Mouse (Mus musculus): ENCODE results near the gene Ripor3. TPM values are rescaled to one million over a fixed set of nuclear protein-coding genes. Genes with fewer than 3 reads are reported as not detected.

The Ripor3 gene
- polyA plus RNA-seq, 1 experiment from 2014 or later: 0.15 TPM

DNA sequence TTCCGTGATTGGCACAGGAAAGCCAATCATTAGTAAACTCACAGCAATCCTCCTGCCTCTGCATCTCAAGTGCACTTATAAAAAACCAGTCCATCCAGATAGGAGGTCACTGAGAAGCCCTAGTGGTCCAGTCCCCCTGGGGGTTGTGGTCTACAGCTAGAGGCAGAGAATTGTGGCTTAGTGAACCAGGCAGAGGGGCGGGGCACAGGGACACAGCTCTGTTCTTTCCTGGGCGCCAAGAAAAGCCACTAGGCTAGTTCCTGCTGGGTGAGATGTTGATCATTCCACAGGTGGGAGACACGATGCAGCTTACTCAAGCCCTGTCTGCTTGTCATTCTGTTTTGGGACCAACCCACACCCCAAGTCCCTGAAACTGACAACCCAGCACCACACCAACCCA, 8.2 kb downstream of the Ripor3 start:
- Histone ChIP-seq H3K9me3 (peaks cover 7% of the 10 kb centered on the region; the same call in 1 of the 2 replicates), H3K4me2 (replicated peaks) (no peak overlapping the region), H3K4me3 (replicated peaks) (no peak overlapping the region), H3K9ac (replicated peaks) (no peak overlapping the region), H3K36me3 (no peaks in the 10 kb centered on the region), H3K4me1 (replicated peaks) (0 out of 2 replicates have a peak, but pooled peaks cover 9% of the 10 kb centered on the region), H3K27me3 (no peaks in the 10 kb centered on the region), H3K27ac (no peak overlapping the region)
- 54% methylated on average over 4 of the region's 4 CpGs for WGBS
- ATAC-seq: no peak

DNA sequence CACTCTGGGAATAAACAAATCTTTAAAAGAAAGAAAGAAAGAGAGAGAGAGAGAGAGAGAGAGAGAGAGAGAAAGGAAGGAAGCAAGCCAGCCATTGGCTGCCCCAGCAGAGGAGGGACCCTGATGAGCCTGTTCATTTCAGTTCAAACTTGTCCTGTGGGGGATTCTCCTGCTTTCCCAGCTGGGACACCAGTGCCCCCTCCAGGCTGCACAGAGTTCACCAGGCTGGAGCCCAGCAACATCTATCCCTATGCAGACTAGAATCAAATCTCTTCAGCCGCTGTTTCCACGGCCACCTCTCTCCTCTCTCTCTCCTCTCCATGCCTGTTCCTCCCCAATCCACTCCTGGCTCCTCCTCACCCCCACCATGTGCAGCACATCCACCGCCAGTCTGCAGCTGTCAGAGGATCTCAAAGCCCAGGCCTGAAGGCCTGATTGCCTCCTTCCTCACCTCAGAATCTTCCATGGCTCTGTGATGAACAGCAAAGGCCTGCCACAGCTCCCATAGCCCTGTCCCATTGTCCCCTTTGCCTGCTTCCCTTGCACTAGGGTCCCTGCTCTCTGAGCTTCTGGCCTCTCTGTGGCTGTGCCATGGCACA, 11.2 kb downstream of the Ripor3 start:
- 63% methylated on average over 3 of the region's 3 CpGs for WGBS
- Histone ChIP-seq H3K27ac (no peak overlapping the region), H3K9ac (replicated peaks) (no peak overlapping the region), H3K27me3 (no peaks in the 10 kb centered on the region), H3K4me2 (replicated peaks) (no peak overlapping the region), H3K36me3 (no peaks in the 10 kb centered on the region), H3K4me3 (replicated peaks) (no peak overlapping the region), H3K9me3 (peaks cover 7% of the 10 kb centered on the region; the same call in 1 of the 2 replicates), H3K4me1 (replicated peaks) (0 out of 2 replicates have a peak, but pooled peaks cover 9% of the 10 kb centered on the region)
- no peak for ATAC-seq

DNA sequence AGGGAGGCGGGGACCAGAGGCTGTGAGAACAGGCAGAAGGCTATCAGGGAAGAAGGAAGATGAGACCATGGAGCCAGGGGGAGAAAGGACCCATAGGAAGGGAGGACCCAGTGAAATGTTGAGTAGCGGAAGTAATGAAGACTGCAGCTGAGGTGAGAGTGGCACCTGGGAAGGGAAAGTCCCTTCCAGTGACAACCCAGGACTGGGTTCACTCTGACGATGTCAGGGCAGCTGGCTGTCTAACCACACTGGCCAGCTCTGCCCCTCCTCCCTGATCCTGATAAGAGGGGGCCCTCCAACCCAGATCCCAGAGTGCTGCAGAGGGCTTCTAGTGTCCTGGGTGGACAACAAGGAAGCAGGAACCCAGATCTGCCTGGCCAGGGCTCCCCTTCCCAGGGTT, 12.9 kb downstream of the Ripor3 start:
- H3K4me3 ChIP-seq (replicated peaks): no peak overlapping the region
- WGBS: 81% methylated on average over 3 of the region's 3 CpGs
- ATAC-seq: no peak
- no peaks in the 10 kb centered on the region for H3K27me3 ChIP-seq
- peaks cover 7% of the 10 kb centered on the region; the same call in 1 of the 2 replicates for H3K9me3 ChIP-seq
- no peaks in the 10 kb centered on the region for H3K36me3 ChIP-seq
- H3K9ac ChIP-seq (replicated peaks): no peak overlapping the region
- H3K4me1 ChIP-seq (replicated peaks): 0 out of 2 replicates have a peak, but pooled peaks cover 2% of the 10 kb centered on the region
- no peak overlapping the region for H3K27ac ChIP-seq
- H3K4me2 ChIP-seq (replicated peaks): no peak overlapping the region

DNA sequence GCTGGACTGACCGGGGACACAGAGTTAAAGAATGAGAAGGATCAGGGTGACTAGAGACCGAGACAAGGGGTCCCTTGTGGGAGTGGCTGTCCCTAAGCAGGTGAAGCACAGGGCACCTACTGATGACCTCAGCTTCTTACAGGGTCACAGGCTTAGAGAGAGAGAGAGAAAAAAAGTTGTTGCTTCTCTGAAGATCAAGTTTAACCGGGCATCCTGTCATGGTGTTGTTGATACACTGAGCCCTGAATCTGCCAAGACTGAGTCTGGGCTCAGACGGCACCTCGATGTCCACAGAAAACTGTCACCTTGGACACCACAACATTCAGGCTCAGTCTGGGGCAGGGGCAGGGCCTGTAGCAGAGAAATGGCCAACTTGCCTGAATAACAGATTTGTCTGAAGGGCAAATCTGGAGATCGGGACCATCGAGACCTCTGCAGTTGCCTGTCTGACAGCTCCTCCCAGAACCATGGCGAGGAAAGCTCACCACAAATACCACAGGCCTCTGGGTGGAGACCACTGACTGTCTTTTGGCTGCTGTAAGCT, 13.7 kb downstream of the Ripor3 start:
- H3K9ac ChIP-seq (replicated peaks): no peak overlapping the region
- no peaks in the 10 kb centered on the region for H3K36me3 ChIP-seq
- H3K9me3 ChIP-seq: peaks cover 7% of the 10 kb centered on the region; the same call in 1 of the 2 replicates
- H3K27me3 ChIP-seq: no peaks in the 10 kb centered on the region
- H3K4me1 ChIP-seq (replicated peaks): no peaks in the 10 kb centered on the region
- H3K27ac ChIP-seq: no peak overlapping the region
- no peak for ATAC-seq
- H3K4me2 ChIP-seq (replicated peaks): no peak overlapping the region
- 63% methylated on average over 8 of the region's 8 CpGs for WGBS
- H3K4me3 ChIP-seq (replicated peaks): no peak overlapping the region

DNA sequence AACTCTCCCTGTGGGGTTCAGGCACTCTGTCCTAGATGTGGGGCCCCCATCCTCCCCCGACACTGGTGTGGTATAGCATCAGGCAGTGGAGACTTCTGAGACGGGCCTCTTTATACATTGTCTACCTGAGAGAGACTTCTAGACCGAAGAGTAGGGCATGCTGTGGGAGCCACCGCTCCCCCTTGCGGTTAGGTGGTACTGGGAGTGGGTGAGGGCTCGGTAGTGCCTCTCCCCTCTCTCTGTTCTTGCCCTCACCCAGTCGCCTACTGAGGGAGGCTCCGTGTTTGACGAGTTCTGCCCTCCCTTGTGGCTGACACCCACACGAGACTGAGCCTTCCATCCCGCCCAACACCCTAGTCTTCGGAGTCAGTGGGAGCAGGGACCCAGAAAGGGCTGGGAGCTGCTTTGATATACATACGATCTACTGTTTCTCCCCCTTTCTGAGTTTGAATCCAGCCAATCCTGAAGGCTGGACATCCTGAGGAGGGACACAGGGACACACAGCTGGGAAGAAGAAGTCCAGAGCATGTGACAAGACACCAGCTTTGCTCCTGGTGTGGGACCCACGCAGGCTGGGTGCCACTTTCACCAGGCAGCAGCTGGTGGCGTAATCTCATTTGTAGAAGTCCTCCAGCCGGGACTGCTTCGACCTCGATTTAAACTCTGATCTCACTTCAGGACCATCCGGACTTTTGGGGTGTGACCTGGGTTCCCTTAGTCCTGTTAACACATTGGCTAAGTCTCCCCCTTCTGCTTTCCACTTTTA, 14.4 kb downstream of the Ripor3 start:
- H3K4me1 ChIP-seq (replicated peaks): no peaks in the 10 kb centered on the region
- peaks cover 7% of the 10 kb centered on the region; the same call in 1 of the 2 replicates for H3K9me3 ChIP-seq
- H3K4me2 ChIP-seq (replicated peaks): no peak overlapping the region
- H3K27me3 ChIP-seq: no peaks in the 10 kb centered on the region
- ATAC-seq: no peak
- H3K36me3 ChIP-seq: no peaks in the 10 kb centered on the region
- WGBS: 66% methylated on average over 19 of the region's 19 CpGs
- H3K27ac ChIP-seq: no peak overlapping the region
- no peak overlapping the region for H3K4me3 ChIP-seq (replicated peaks)
- no peak overlapping the region for H3K9ac ChIP-seq (replicated peaks)

DNA sequence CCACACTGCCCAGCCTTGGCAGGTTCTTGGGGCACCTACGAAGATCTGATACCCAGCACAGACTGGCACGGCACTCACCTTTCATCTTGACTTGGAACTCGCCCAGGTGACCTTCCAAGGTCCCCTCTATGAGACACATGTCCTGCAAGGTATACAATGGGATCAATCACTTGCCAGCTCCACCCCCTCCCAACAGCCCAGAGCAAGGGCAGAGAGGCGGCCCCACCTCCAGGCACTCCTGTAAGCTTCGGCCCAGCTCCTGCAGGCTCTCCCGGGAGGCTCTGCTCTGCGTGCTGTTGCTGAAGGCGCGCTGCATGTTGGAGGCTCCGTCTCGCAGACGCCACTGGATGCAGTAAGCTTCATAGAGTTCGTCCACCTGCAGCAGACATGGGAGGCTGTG, 17.2 kb downstream of the Ripor3 start:
- Histone ChIP-seq H3K27ac (no peak overlapping the region), H3K36me3 (no peaks in the 10 kb centered on the region), H3K4me3 (replicated peaks) (no peak overlapping the region), H3K4me2 (replicated peaks) (no peak overlapping the region), H3K9me3 (no peaks in the 10 kb centered on the region), H3K27me3 (no peaks in the 10 kb centered on the region), H3K9ac (replicated peaks) (no peak overlapping the region), H3K4me1 (replicated peaks) (no peaks in the 10 kb centered on the region)
- WGBS: 64% methylated on average over 13 of the region's 13 CpGs
- ATAC-seq: no peak

DNA sequence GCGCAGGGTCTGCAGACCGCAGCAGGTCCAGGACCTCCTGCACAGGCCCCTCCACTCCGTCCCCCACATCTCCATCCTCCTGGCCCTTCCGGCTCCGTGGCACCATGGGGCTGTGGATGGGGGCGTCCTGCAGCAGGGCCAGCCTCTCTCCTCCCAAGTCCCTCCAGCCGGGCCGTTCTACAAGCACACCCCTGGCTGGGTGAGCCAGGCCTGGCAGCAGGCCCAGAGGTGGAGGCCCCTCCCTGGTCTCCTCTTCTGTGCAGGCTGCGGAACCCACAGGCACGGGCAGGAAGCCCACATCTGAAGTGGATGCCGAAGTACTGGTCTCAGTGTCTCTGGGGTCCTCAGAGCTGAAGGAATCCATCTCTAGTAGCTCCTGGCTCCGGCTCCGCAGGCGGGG, 21.1 kb downstream of the Ripor3 start:
- Histone ChIP-seq H3K4me3 (replicated peaks) (no peak overlapping the region), H3K9me3 (no peaks in the 10 kb centered on the region), H3K4me1 (replicated peaks) (no peaks in the 10 kb centered on the region), H3K4me2 (replicated peaks) (no peak overlapping the region), H3K9ac (replicated peaks) (no peak overlapping the region), H3K27me3 (no peaks in the 10 kb centered on the region), H3K27ac (no peak overlapping the region), H3K36me3 (no peaks in the 10 kb centered on the region)
- ATAC-seq: 0 out of 2 replicates have a peak, but pooled peaks have one; percentile 25
- 68% methylated on average over 14 of the region's 14 CpGs for WGBS

DNA sequence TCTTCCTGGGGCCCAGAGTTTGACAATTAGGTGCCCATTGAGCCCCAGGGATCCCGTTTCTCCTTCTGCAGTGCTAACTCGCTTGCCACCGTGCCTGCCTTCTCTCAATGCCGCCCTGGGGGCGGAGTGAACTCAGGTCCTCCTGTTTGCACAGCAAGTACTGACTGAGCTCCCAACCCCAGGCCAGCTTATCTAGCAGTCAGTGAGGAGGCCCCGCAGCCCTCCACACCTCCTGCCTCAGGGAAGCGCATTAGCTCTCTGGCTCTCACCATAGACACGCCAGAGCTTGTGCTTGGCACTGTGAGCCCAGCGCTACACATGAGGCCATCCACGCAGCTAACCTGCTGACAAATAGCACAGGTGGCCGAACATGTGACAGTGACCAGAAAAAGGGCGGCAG, 22.8 kb downstream of the Ripor3 start:
- 77% methylated on average over 12 of the region's 12 CpGs for WGBS
- Histone ChIP-seq H3K9ac (replicated peaks) (no peak overlapping the region), H3K36me3 (no peaks in the 10 kb centered on the region), H3K27me3 (no peaks in the 10 kb centered on the region), H3K4me1 (replicated peaks) (no peaks in the 10 kb centered on the region), H3K4me2 (replicated peaks) (no peak overlapping the region), H3K27ac (no peak overlapping the region), H3K4me3 (replicated peaks) (no peak overlapping the region), H3K9me3 (no peaks in the 10 kb centered on the region)
- no peak for ATAC-seq

DNA sequence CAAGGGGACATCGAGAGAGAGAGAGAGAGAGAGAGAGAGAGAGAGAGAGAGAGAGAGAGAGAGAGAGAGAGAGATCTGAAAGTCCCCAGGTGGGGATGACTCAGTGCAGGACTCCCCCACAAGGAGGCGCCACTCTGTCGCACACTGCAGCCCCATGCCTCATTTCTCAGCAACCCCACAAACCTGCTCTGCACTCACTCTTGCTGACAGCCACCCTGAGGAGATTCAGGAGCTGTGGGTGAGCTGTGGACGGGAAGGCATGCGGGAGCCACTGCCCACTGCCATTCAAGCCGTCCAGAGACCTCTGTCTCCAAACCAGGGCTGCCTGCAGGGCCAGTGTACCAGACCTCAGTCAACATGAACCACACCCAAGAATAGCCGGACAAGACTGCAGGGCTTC, 23.7 kb downstream of the Ripor3 start:
- H3K27ac ChIP-seq: no peak overlapping the region
- H3K9ac ChIP-seq (replicated peaks): no peak overlapping the region
- no peak overlapping the region for H3K4me2 ChIP-seq (replicated peaks)
- no peaks in the 10 kb centered on the region for H3K4me1 ChIP-seq (replicated peaks)
- H3K27me3 ChIP-seq: no peaks in the 10 kb centered on the region
- no peaks in the 10 kb centered on the region for H3K36me3 ChIP-seq
- 36% methylated on average over 7 of the region's 7 CpGs for WGBS
- no peak for ATAC-seq
- H3K4me3 ChIP-seq (replicated peaks): no peak overlapping the region
- H3K9me3 ChIP-seq: no peaks in the 10 kb centered on the region

DNA sequence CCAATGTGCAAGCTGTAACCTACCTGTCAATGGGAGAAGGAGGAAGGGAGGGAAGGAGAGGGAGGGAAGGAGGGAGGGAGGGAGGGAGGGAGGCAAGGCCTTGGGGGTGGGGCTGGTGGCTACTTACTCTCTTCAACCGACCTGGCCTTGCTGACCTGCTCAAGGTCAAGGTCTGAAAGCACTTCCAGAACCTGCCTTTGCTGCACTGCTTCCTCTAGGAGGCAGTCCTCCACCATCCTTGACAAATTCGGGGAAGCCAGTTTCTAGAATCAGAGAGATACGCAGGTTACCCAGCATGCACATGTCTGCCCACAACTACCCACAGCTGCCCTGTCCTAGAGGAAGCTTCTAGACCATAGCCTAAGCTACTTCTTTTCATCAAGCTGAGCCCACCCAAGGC, 25.5 kb downstream of the Ripor3 start:
- Histone ChIP-seq H3K36me3 (peaks cover 4% of the 10 kb centered on the region; the same call in 1 of the 2 replicates), H3K4me2 (replicated peaks) (no peak overlapping the region), H3K4me3 (replicated peaks) (no peak overlapping the region), H3K9ac (replicated peaks) (no peak overlapping the region), H3K27me3 (no peaks in the 10 kb centered on the region), H3K4me1 (replicated peaks) (no peaks in the 10 kb centered on the region), H3K9me3 (no peaks in the 10 kb centered on the region), H3K27ac (no peak overlapping the region)
- ATAC-seq: no peak
- WGBS: 38% methylated on average over 3 of the region's 3 CpGs

DNA sequence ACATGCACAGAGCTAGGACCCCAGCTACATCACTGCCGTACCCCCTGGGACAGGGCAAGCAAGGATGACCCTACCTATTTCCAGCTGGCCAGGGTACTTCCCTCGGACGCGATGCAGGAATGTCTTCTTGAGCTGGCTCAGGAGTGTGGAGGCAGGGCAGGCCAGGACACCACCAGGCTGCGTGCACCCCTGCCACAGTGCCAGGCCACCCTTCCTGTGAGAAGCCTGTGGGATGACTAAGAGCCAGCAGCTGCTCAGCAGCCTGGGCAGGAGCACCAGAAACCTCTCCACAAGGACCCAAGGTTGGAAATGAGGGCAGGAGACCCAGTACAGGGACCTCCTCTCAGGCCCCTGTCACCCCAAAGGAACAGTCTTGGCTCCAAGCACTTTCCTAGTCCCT, 26.0 kb downstream of the Ripor3 start:
- WGBS: 84% methylated on average over 5 of the region's 5 CpGs
- Histone ChIP-seq H3K4me2 (replicated peaks) (no peak overlapping the region), H3K36me3 (peaks cover 10% of the 10 kb centered on the region), H3K4me3 (replicated peaks) (no peak overlapping the region), H3K4me1 (replicated peaks) (no peaks in the 10 kb centered on the region), H3K27me3 (no peaks in the 10 kb centered on the region), H3K9ac (replicated peaks) (no peak overlapping the region), H3K27ac (no peak overlapping the region), H3K9me3 (no peaks in the 10 kb centered on the region)
- ATAC-seq: no peak

DNA sequence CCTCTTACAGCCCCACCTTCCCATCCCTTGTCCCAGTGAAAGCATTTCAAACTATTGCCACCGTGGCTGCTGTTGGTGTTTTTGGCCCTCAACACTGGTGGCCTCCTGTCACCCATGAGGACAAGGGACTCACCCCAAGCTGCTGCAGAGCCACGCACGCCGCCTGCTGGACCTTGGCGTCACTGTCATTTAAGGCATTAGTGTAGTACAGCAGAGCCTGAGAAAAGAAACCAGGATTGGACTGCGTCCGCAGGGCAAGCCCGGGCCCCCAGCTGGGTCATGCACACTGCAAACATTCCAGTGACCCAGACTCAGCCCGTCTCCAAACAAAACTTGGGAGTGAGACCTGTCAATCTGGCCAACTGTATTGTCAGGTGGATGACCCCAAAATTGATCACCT, 27.8 kb downstream of the Ripor3 start:
- peaks cover 27% of the 10 kb centered on the region for H3K36me3 ChIP-seq
- WGBS: 57% methylated on average over 9 of the region's 9 CpGs
- no peak overlapping the region for H3K9ac ChIP-seq (replicated peaks)
- no peak overlapping the region for H3K4me2 ChIP-seq (replicated peaks)
- no peak overlapping the region for H3K4me3 ChIP-seq (replicated peaks)
- H3K9me3 ChIP-seq: no peaks in the 10 kb centered on the region
- no peak for ATAC-seq
- no peak overlapping the region for H3K27ac ChIP-seq
- H3K4me1 ChIP-seq (replicated peaks): no peaks in the 10 kb centered on the region
- H3K27me3 ChIP-seq: no peaks in the 10 kb centered on the region
